Mouse (Mus musculus) A20 (cell line): ENCODE results near the gene Ankrd35.
"Not testable (repeated sequence)": the region's sequence is repeated elsewhere in the genome, so short reads cannot be mapped to it uniquely, and the experiment has no call there.

Experiments
- DNase-seq: peaks from one replicate; pipeline ENCODE4 v3.0.0-alpha.2; 2011; ENCODE audit warnings: low read depth, low spot score

The Ankrd35 gene

GRCm38 (mm10) chr3:96669727-96670468, at the start of gene Ankrd35:
Gene Ankrd35, plus strand, starts transcription at chr3:96670131.
- DNase-seq: peak; percentile 92

- no peak for DNase-seq
Observed at GRCm38 (mm10) chr3:96623201-96623600, 46.7 kb upstream of the Ankrd35 start.

GRCm38 (mm10) chr3:96629729-96630600, 40.0 kb upstream of the Ankrd35 start, which contains the start of gene Rbm8a:
Gene Rbm8a, plus strand, starts transcription at chr3:96629933.
- DNase-seq: peak; percentile 98

- DNase-seq: no peak
Observed at GRCm38 (mm10) chr3:96632058-96632457, 37.9 kb upstream of the Ankrd35 start.

GRCm38 (mm10) chr3:96634015-96634414, 35.9 kb upstream of the Ankrd35 start:
- DNase-seq: peak; percentile 13

- DNase-seq: peak; percentile 91
Observed at GRCm38 (mm10) chr3:96634928-96635879, 34.7 kb upstream of the Ankrd35 start, which contains the start of the genes Pex11b and Gm42957. Gene Pex11b, plus strand, starts transcription at chr3:96635376. Gene Gm42957, plus strand, starts transcription at chr3:96635474.

- DNase-seq: peak; percentile 66
Observed at GRCm38 (mm10) chr3:96635906-96636305, 34.0 kb upstream of the Ankrd35 start.

GRCm38 (mm10) chr3:96636448-96636847, 33.5 kb upstream of the Ankrd35 start:
- peak; percentile 72 for DNase-seq

- DNase-seq: peak; percentile 79
Observed at GRCm38 (mm10) chr3:96639219-96639618, 30.7 kb upstream of the Ankrd35 start.

GRCm38 (mm10) chr3:96645018-96645649, 24.8 kb upstream of the Ankrd35 start, which contains the start of gene Itga10:
Gene Itga10, plus strand, starts transcription at chr3:96645584.
- peak; percentile 38 for DNase-seq

- DNase-seq: no peak
Observed at GRCm38 (mm10) chr3:96647365-96647764, 22.6 kb upstream of the Ankrd35 start.

GRCm38 (mm10) chr3:96660901-96661300, 9.0 kb upstream of the Ankrd35 start:
- peak; percentile 49 for DNase-seq

GRCm38 (mm10) chr3:96662731-96663316, 7.1 kb upstream of the Ankrd35 start:
- DNase-seq: no peak

GRCm38 (mm10) chr3:96663432-96664239, 6.3 kb upstream of the Ankrd35 start:
- DNase-seq: peak; percentile 57

GRCm38 (mm10) chr3:96665732-96666363, 4.1 kb upstream of the Ankrd35 start:
- not testable (repeated sequence) for DNase-seq

- no peak for DNase-seq
Observed at GRCm38 (mm10) chr3:96666916-96667315, 3.0 kb upstream of the Ankrd35 start.

GRCm38 (mm10) chr3:96667316-96667715, 2.6 kb upstream of the Ankrd35 start:
- DNase-seq: peak; percentile 62

- peak; percentile 30 for DNase-seq
Observed at GRCm38 (mm10) chr3:96668424-96669067, 1.4 kb upstream of the Ankrd35 start.
